Mouse (Mus musculus) MEL (cell line): ENCODE data around the gene Wdr1. TPM values are rescaled to one million over a fixed set of nuclear protein-coding genes. Genes with fewer than 3 reads are reported as not detected.
A peak's percentile ranks its signal among the peaks of the same experiment; 100 is the strongest.

ENCODE experiments used
- DNase-seq: peaks from one replicate; pipeline ENCODE4 v3.0.0; 2011; ENCODE audit warnings: low read depth, low spot score
- H3K27ac ChIP-seq: 2 replicates; pipeline ENCODE4 v1.5.1; 2012; ENCODE audit warnings: low read depth, mild to moderate bottlenecking, control low read depth, low read length, moderate library complexity; ENCODE audit not compliant: control insufficient read depth
- H3K27me3 ChIP-seq, 2 experiments: fragments of 150-350 bp in 1 of 2; sonication (generic) in 1 of 2; 2 replicates each; pipeline ENCODE4 v1.6.1; 2012; ENCODE audit warnings: low read length in 2 of 2, mild to moderate bottlenecking in 2 of 2, improper control_type of control experiment in 1 of 2, moderate library complexity in 1 of 2; ENCODE audit not compliant: insufficient read depth in 2 of 2, control insufficient read depth in 1 of 2
- H3K36me3 ChIP-seq, 2 experiments: 2 replicates each; pipeline ENCODE4 v1.6.1; 2012 to 2014; ENCODE audit warnings: low read length in 2 of 2, improper control_type of control experiment in 1 of 2, inconsistent platforms in 1 of 2, mild to moderate bottlenecking in 1 of 2; ENCODE audit not compliant: insufficient read depth in 2 of 2, control insufficient read depth in 1 of 2
- H3K4me1 ChIP-seq, 2 experiments: fragments of 150-350 bp in 1 of 2; sonication (generic) in 1 of 2; 2 replicates each; pipeline ENCODE4 v1.6.1; 2012; ENCODE audit warnings: low read length in 2 of 2, improper control_type of control experiment in 1 of 2, mild to moderate bottlenecking in 1 of 2; ENCODE audit not compliant: insufficient read depth in 2 of 2, control insufficient read depth in 1 of 2
- H3K4me3 ChIP-seq, 2 experiments: fragments of 150-350 bp in 1 of 2; sonication (generic) in 1 of 2; 2 replicates each; pipeline ENCODE4 v1.5.1; 2012; ENCODE audit warnings: low read depth in 2 of 2, low read length in 2 of 2, mild to moderate bottlenecking in 2 of 2, moderate library complexity in 2 of 2, control low read depth in 1 of 2, improper control_type of control experiment in 1 of 2; ENCODE audit not compliant: control insufficient read depth in 1 of 2, insufficient read depth in 1 of 2
- H3K79me2 ChIP-seq: 2 replicates; pipeline ENCODE4 v1.6.1; 2012; ENCODE audit warnings: mild to moderate bottlenecking, low read length, moderate library complexity; ENCODE audit not compliant: control insufficient read depth, poor library complexity, insufficient read depth
- H3K9ac ChIP-seq: 2 replicates; pipeline ENCODE4 v1.6.1; 2012; ENCODE audit warnings: low read depth, mild to moderate bottlenecking, control low read depth, low read length, moderate library complexity; ENCODE audit not compliant: control insufficient read depth, poor library complexity, severe bottlenecking
- H3K9me3 ChIP-seq: fragments of 150-350 bp; sonication (generic); replicated peaks from 2 replicates; pipeline ENCODE4 v1.6.1; 2012; ENCODE audit warnings: mild to moderate bottlenecking, low read length, improper control_type of control experiment, moderate library complexity; ENCODE audit not compliant: insufficient read depth
- BHLHE40 ChIP-seq: IDR thresholded peaks from 2 replicates; pipeline ENCODE4 v1.6.1; 2012; ENCODE audit warnings: low read depth, mild to moderate bottlenecking, inconsistent platforms, low read length, improper control_type of control experiment, borderline replicate concordance
- CHD1 ChIP-seq: IDR thresholded peaks from 2 replicates; pipeline ENCODE4 v1.6.1; 2012; ENCODE audit warnings: low read depth, mild to moderate bottlenecking, inconsistent platforms, low read length, improper control_type of control experiment
- CTCF ChIP-seq, 3 experiments: IDR thresholded peaks in 2 of 3; conservative IDR thresholded peaks in 1 of 3; 2 replicates each; pipeline ENCODE4 v1.5.1; 2011 to 2012; ENCODE audit warnings: low read length in 3 of 3, low read depth in 2 of 3, mild to moderate bottlenecking in 2 of 3, improper control_type of control experiment in 1 of 3, inconsistent platforms in 1 of 3, mixed read lengths in 1 of 3, moderate library complexity in 1 of 3; ENCODE audit not compliant: control insufficient read depth in 1 of 3, insufficient read depth in 1 of 3, poor library complexity in 1 of 3, severe bottlenecking in 1 of 3
- E2F4 ChIP-seq: IDR thresholded peaks from 2 replicates; pipeline ENCODE4 v1.6.1; 2011; ENCODE audit warnings: low read depth, low read length, improper control_type of control experiment, borderline replicate concordance
- ELF1 ChIP-seq: IDR thresholded peaks from 2 replicates; pipeline ENCODE4 v1.6.1; 2014; ENCODE audit warnings: low read depth, mild to moderate bottlenecking, inconsistent platforms, low read length, improper control_type of control experiment, moderate library complexity
- EP300 ChIP-seq, 2 experiments: IDR thresholded peaks; 2 replicates each; pipeline ENCODE4 v1.6.1; 2011; ENCODE audit warnings: improper control_type of control experiment in 2 of 2, low read length in 2 of 2, low read depth in 1 of 2, mild to moderate bottlenecking in 1 of 2
- ETS1 ChIP-seq: IDR thresholded peaks from 2 replicates; pipeline ENCODE4 v1.6.1; 2012; ENCODE audit warnings: low read depth, mild to moderate bottlenecking, inconsistent platforms, low read length, improper control_type of control experiment, moderate library complexity
- GABPA ChIP-seq: IDR thresholded peaks from 2 replicates; pipeline ENCODE4 v1.6.1; 2012; ENCODE audit warnings: low read depth, mild to moderate bottlenecking, inconsistent platforms, low read length, improper control_type of control experiment, moderate library complexity
- GATA1 ChIP-seq: IDR thresholded peaks from 2 replicates; pipeline ENCODE4 v1.6.1; 2011; ENCODE audit warnings: low read depth, low read length, improper control_type of control experiment
- JUND ChIP-seq: IDR thresholded peaks from 2 replicates; pipeline ENCODE4 v1.6.1; 2011; ENCODE audit warnings: low read depth, mild to moderate bottlenecking, improper control_type of control experiment, low read length
- KAT2A ChIP-seq: conservative IDR thresholded peaks from 2 replicates; pipeline ENCODE4 v1.6.1; 2012; ENCODE audit warnings: low read depth, low read length, improper control_type of control experiment, inconsistent platforms
- MAFK ChIP-seq: IDR thresholded peaks from 2 replicates; pipeline ENCODE4 v1.6.1; 2011; ENCODE audit warnings: low read depth, mild to moderate bottlenecking, low read length, improper control_type of control experiment, borderline replicate concordance
- MAX ChIP-seq: IDR thresholded peaks from 2 replicates; pipeline ENCODE4 v1.6.1; 2011; ENCODE audit warnings: low read length, improper control_type of control experiment
- MAZ ChIP-seq: IDR thresholded peaks from 2 replicates; pipeline ENCODE4 v1.6.1; 2012; ENCODE audit warnings: low read depth, mild to moderate bottlenecking, inconsistent platforms, low read length, improper control_type of control experiment
- MEF2A ChIP-seq: IDR thresholded peaks from 2 replicates; pipeline ENCODE4 v1.6.1; 2014; ENCODE audit warnings: low read depth, mild to moderate bottlenecking, inconsistent platforms, low read length, improper control_type of control experiment; ENCODE audit not compliant: poor library complexity, insufficient replicate concordance, severe bottlenecking; ENCODE audit errors: extremely low read depth
- MYC ChIP-seq: IDR thresholded peaks from 2 replicates; pipeline ENCODE4 v1.6.1; 2011; ENCODE audit warnings: low read depth, mild to moderate bottlenecking, low read length, improper control_type of control experiment, moderate library complexity
- NELFE ChIP-seq: IDR thresholded peaks from 2 replicates; pipeline ENCODE4 v1.6.1; 2011; ENCODE audit warnings: low read depth, low read length, improper control_type of control experiment
- POLR2AphosphoS2 ChIP-seq: IDR thresholded peaks from 2 replicates; pipeline ENCODE4 v1.6.1; 2011; ENCODE audit warnings: low read length, improper control_type of control experiment
- POLR2AphosphoS5 ChIP-seq: IDR thresholded peaks from 2 replicates; pipeline ENCODE4 v1.6.1; 2012; ENCODE audit warnings: low read depth, borderline replicate concordance, mild to moderate bottlenecking, inconsistent platforms, low read length, moderate library complexity, mixed read lengths
- RAD21 ChIP-seq: IDR thresholded peaks from 2 replicates; pipeline ENCODE4 v1.6.1; 2011; ENCODE audit warnings: mild to moderate bottlenecking, low read depth, low read length, improper control_type of control experiment
- SIN3A ChIP-seq: IDR thresholded peaks from 2 replicates; pipeline ENCODE4 v1.6.1; 2012; ENCODE audit warnings: low read length, improper control_type of control experiment, inconsistent platforms
- SMC3 ChIP-seq: IDR thresholded peaks from 2 replicates; pipeline ENCODE4 v1.6.1; 2011; ENCODE audit warnings: low read depth, low read length, improper control_type of control experiment
- TAL1 ChIP-seq: IDR thresholded peaks from 2 replicates; pipeline ENCODE4 v1.6.1; 2012; ENCODE audit warnings: mild to moderate bottlenecking, inconsistent platforms, low read length, moderate library complexity, mixed read lengths
- TBP ChIP-seq: IDR thresholded peaks from 2 replicates; pipeline ENCODE4 v1.8.0; 2011; ENCODE audit warnings: low read depth, low read length, improper control_type of control experiment
- TCF12 ChIP-seq: IDR thresholded peaks from 2 replicates; pipeline ENCODE4 v1.6.1; 2014; ENCODE audit warnings: low read depth, mild to moderate bottlenecking, inconsistent platforms, low read length, improper control_type of control experiment, moderate library complexity
- UBTF ChIP-seq: IDR thresholded peaks from 2 replicates; pipeline ENCODE4 v1.6.1; 2012; ENCODE audit warnings: low read depth, mild to moderate bottlenecking, inconsistent platforms, low read length, improper control_type of control experiment, moderate library complexity, borderline replicate concordance; ENCODE audit not compliant: insufficient read depth
- USF2 ChIP-seq, 2 experiments: IDR thresholded peaks; 2 replicates each; pipeline ENCODE4 v1.6.1; 2011 to 2012; ENCODE audit warnings: improper control_type of control experiment in 2 of 2, low read length in 2 of 2, borderline replicate concordance in 1 of 2, inconsistent platforms in 1 of 2, low read depth in 1 of 2, mild to moderate bottlenecking in 1 of 2; ENCODE audit not compliant: insufficient read depth in 1 of 2
- ZC3H11A ChIP-seq: IDR thresholded peaks from 2 replicates; pipeline ENCODE4 v1.6.1; 2012; ENCODE audit warnings: low read depth, mild to moderate bottlenecking, inconsistent platforms, low read length, improper control_type of control experiment
- ZMIZ1 ChIP-seq: IDR thresholded peaks from 2 replicates; pipeline ENCODE4 v1.6.1; 2012; ENCODE audit warnings: low read depth, mild to moderate bottlenecking, inconsistent platforms, low read length, improper control_type of control experiment, moderate library complexity
- polyA plus RNA-seq, 2 experiments: library from polyadenylated mRNA; stranded (reverse) in 1 of 2; unstranded in 1 of 2; fragments of >175 nt in 1 of 2; fragments of >200 nt in 1 of 2; gene quantifications; 2 replicates each; pipeline versions ENCODE4 v1.2.1 to v1.2.4; 2012; ENCODE audit warnings: low replicate concordance in 2 of 2, low read depth in 1 of 2; ENCODE audit not compliant: insufficient read length in 2 of 2, insufficient read depth in 1 of 2, missing spikeins in 1 of 2
- total RNA-seq: library from RNA; depleted of rRNA; stranded (reverse); fragments of 300-350 nt; gene quantifications from 2 replicates; pipeline ENCODE4 v1.2.3, GENCODE M21; 2012

The Wdr1 gene
- total and polyA plus RNA-seq, 3 experiments: 144 to 174 TPM; not detected in 1

GRCm38 (mm10) chr5:38509568-38509967 is 53.5 kb downstream of the Wdr1 start:
- peaks cover 0 to 32% of the 10 kb centered on the region in 2 experiments; a peak in 2 of 4 replicates for H3K36me3 ChIP-seq
- H3K79me2 ChIP-seq: no peaks in the 10 kb centered on the region; the same call in 1 of the 2 replicates
- H3K27me3 ChIP-seq: no peaks in the 10 kb centered on the region
- H3K9me3 ChIP-seq: no peaks in the 10 kb centered on the region
- no peak overlapping the region for H3K9ac ChIP-seq
- peaks cover 10 to 32% of the 10 kb centered on the region in 2 experiments for H3K4me1 ChIP-seq
- TF ChIP-seq ELF1 (peak; percentile 43; the same call in 1 of the 2 replicates), GATA1 (peak; percentile 100), E2F4 (0 out of 2 replicates have a peak, but pooled peaks have one; percentile 65), NELFE (no peak), POLR2AphosphoS2 (no peak), SIN3A (peak; percentile 78), TCF12 (peak; percentile 97), MAZ (no peak), EP300 (IDR thresholded peaks at IDR 0.05; ENCODE audit: low read depth in 1 of 2, low read length in 2 of 2) (peak; percentile 94 to 98), ETS1 (peak; percentile 97), CHD1 (no peak), JUND (0 out of 2 replicates have a peak, but pooled peaks have one; percentile 46), MYC (peak; percentile 64; the same call in 1 of the 2 replicates), TAL1 (peak; percentile 99)
- H3K4me3 ChIP-seq: no peak overlapping the region
- DNase-seq: peak; percentile 93
- H3K27ac ChIP-seq: peak overlapping the region; percentile 94

- Histone ChIP-seq H3K79me2 (no peaks in the 10 kb centered on the region; the same call in 1 of the 2 replicates), H3K27ac (peak overlapping the region; percentile 82), H3K27me3 (no peaks in the 10 kb centered on the region), H3K36me3 (peaks cover 0 to 32% of the 10 kb centered on the region in 2 experiments; a peak in 2 of 4 replicates), H3K9me3 (no peaks in the 10 kb centered on the region), H3K4me3 (no peak overlapping the region), H3K9ac (peak overlapping the region; percentile 49), H3K4me1 (peaks cover 10 to 40% of the 10 kb centered on the region in 2 experiments)
- DNase-seq: peak; percentile 97
- TF ChIP-seq SMC3 (no peak), ZMIZ1 (no peak), MEF2A (no peak), POLR2AphosphoS2 (no peak), ZC3H11A (no peak), USF2 (IDR thresholded peaks at IDR 0.05; ENCODE audit: borderline replicate concordance in 1 of 2, insufficient read depth in 1 of 2, low read depth in 1 of 2, low read length in 2 of 2) (no peak), GATA1 (peak; percentile 88), TBP (peak; percentile 85), MAFK (no peak), TCF12 (peak; percentile 55; the same call in 1 of the 2 replicates), GABPA (no peak), ETS1 (peak; percentile 80), BHLHE40 (no peak), MYC (0 out of 2 replicates have a peak, but pooled peaks have one; percentile 44), NELFE (peak; percentile 2; the same call in 1 of the 2 replicates), KAT2A (no peak; the same call in 1 of the 2 replicates), TAL1 (peak; percentile 53), POLR2AphosphoS5 (no peak), ELF1 (peak; percentile 66; the same call in 1 of the 2 replicates), CTCF (IDR thresholded peaks at IDR 0.05 in 2 of 3, conservative IDR thresholded peaks at IDR 0.05 in 1 of 3; ENCODE audit: control insufficient read depth in 1 of 3, insufficient read depth in 1 of 3, low read depth in 2 of 3, low read length in 3 of 3, poor library complexity in 1 of 3, severe bottlenecking in 1 of 3) (no peak), RAD21 (no peak), E2F4 (no peak), UBTF (no peak), MAX (0 out of 2 replicates have a peak, but pooled peaks have one; percentile 1), EP300 (IDR thresholded peaks at IDR 0.05; ENCODE audit: low read depth in 1 of 2, low read length in 2 of 2) (peak; percentile 81 to 91), SIN3A (peak; percentile 62), JUND (no peak)
Measured at GRCm38 (mm10) chr5:38505435-38505765, 57.6 kb downstream of the Wdr1 start.
